Mouse (Mus musculus) heart, embryonic 12.5 days (tissue): ENCODE measurements around the gene Mis12. TPM values are rescaled to one million over a fixed set of nuclear protein-coding genes. Genes with fewer than 3 reads are reported as not detected.

Experiments
- ATAC-seq: fragments of 200-750 bp; cut with Nextera tagmentation; 2 replicates; pipeline ENCODE4 v1.8.0; 2017; ENCODE audit warnings: moderate TSS enrichment, moderate library complexity; ENCODE audit not compliant: insufficient number of reproducible peaks, low FRiP score
- H3K27ac ChIP-seq: fragments of 300-500 bp; sonication (generic); 2 replicates; pipeline ENCODE4 v1.5.1; 2016; ENCODE audit warnings: mild to moderate bottlenecking, moderate library complexity; ENCODE audit not compliant: poor library complexity, severe bottlenecking
- H3K27me3 ChIP-seq: fragments of 300-500 bp; sonication (generic); replicated peaks from 2 replicates; pipeline ENCODE4 v1.6.1; 2016; ENCODE audit warnings: mild to moderate bottlenecking, moderate library complexity
- H3K36me3 ChIP-seq: fragments of 300-500 bp; sonication (generic); 2 replicates; pipeline ENCODE4 v1.6.1; 2016; ENCODE audit warnings: mild to moderate bottlenecking, moderate library complexity
- H3K4me1 ChIP-seq: fragments of 300-500 bp; sonication (generic); replicated peaks from 2 replicates; pipeline ENCODE4 v1.6.1; 2016; ENCODE audit warnings: mild to moderate bottlenecking
- H3K4me2 ChIP-seq: fragments of 300-500 bp; sonication (generic); 2 replicates; pipeline ENCODE4 v1.6.1; 2016; ENCODE audit warnings: mild to moderate bottlenecking, moderate library complexity
- H3K4me3 ChIP-seq: fragments of 300-500 bp; sonication (generic); 2 replicates; pipeline ENCODE4 v1.5.1; 2016; ENCODE audit warnings: mild to moderate bottlenecking
- H3K9ac ChIP-seq: fragments of 300-500 bp; sonication (generic); 2 replicates; pipeline ENCODE4 v1.6.1; 2016; ENCODE audit warnings: mild to moderate bottlenecking, moderate library complexity
- H3K9me3 ChIP-seq: fragments of 300-500 bp; sonication (generic); replicated peaks from 2 replicates; pipeline ENCODE4 v1.6.1; 2016; ENCODE audit warnings: mild to moderate bottlenecking, moderate library complexity
- WGBS: fragments of 180-500 bp; shearing (Covaris S2); methylation state at CpG from one replicate; pipeline ENCODE4 v1.1.7; 2016; 5-methylcytosine and 5-hydroxymethylcytosine counted together
- polyA plus RNA-seq: library from polyadenylated mRNA; unstranded; fragments of >200 nt; fragmentation: Nextera tagmentation; extraction: Ambion mirVana; gene quantifications from 2 replicates; pipeline ENCODE4 v1.2.1, GENCODE M21; 2016

Gene Mis12
- 25.5 and 27.3 TPM in 2 replicates for polyA plus RNA-seq

GRCm38 (mm10) chr11:71019201-71020068, at the start of gene Mis12, which contains the start of gene Derl2:
Gene Mis12 (plus strand): TSS chr11:71019611.
Gene Derl2 (minus strand): TSS chr11:71019841.
- H3K27me3 ChIP-seq, result no peaks in the 10 kb centered on the region
- H3K4me2 ChIP-seq, result peak within 1 kb of the TSS; percentile 88
- WGBS, result under 1% methylated on average over 71 of the region's 71 CpGs
- H3K27ac ChIP-seq, result peak within 1 kb of the TSS; percentile 89
- H3K9me3 ChIP-seq, result no peaks in the 10 kb centered on the region
- peaks cover 24% of the 10 kb centered on the region for H3K4me1 ChIP-seq
- peaks cover 16% of the 10 kb centered on the region for H3K36me3 ChIP-seq
- ATAC-seq, result peak; percentile 100
- H3K4me3 ChIP-seq, result peak within 1 kb of the TSS; percentile 89
- peak within 1 kb of the TSS; percentile 87 for H3K9ac ChIP-seq

- Histone ChIP-seq H3K4me1 (peaks cover 8% of the 10 kb centered on the region), H3K4me2 (peak within 1 kb of the TSS; percentile 88), H3K9me3 (no peaks in the 10 kb centered on the region), H3K4me3 (peak within 1 kb of the TSS; percentile 95), H3K9ac (peak within 1 kb of the TSS; percentile 97), H3K36me3 (peaks cover 45% of the 10 kb centered on the region), H3K27me3 (no peaks in the 10 kb centered on the region), H3K27ac (peak within 1 kb of the TSS; percentile 90)
- peak; percentile 97 for ATAC-seq
- WGBS, result 0% methylated on average over 43 of the region's 43 CpGs
Observed at GRCm38 (mm10) chr11:70969821-70970559, 49.4 kb upstream of the Mis12 start, which contains the start of the genes Nup88 and Rpain. Gene Nup88 (minus strand): TSS chr11:70969973. Gene Rpain (plus strand): TSS chr11:70970213.

GRCm38 (mm10) chr11:70970560-70971540, 48.6 kb upstream of the Mis12 start:
- WGBS, result 15% methylated on average over 24 of the region's 24 CpGs
- H3K27me3 ChIP-seq, result no peaks in the 10 kb centered on the region

GRCm38 (mm10) chr11:70972586-70972985, 46.8 kb upstream of the Mis12 start:
- peaks cover 8% of the 10 kb centered on the region for H3K4me1 ChIP-seq
- H3K27me3 ChIP-seq, result no peaks in the 10 kb centered on the region
- H3K27ac ChIP-seq, result no peak overlapping the region
- WGBS, result 76% methylated on average over 1 of the region's 1 CpGs
- no peak overlapping the region for H3K4me2 ChIP-seq
- no peak overlapping the region for H3K4me3 ChIP-seq
- no peaks in the 10 kb centered on the region for H3K9me3 ChIP-seq
- no peak for ATAC-seq
- H3K36me3 ChIP-seq, result peaks cover 51% of the 10 kb centered on the region
- H3K9ac ChIP-seq, result no peak overlapping the region

More at GRCm38 (mm10) chr11:70970560-70971540, 48.6 kb upstream of the Mis12 start:
- peak overlapping the region; percentile 74 for H3K9ac ChIP-seq
- peaks cover 8% of the 10 kb centered on the region for H3K4me1 ChIP-seq
- H3K4me2 ChIP-seq, result peak overlapping the region; percentile 80
- ATAC-seq, result peak; percentile 30
- peak overlapping the region; percentile 90 for H3K27ac ChIP-seq
- peak overlapping the region; percentile 95 for H3K4me3 ChIP-seq
- no peaks in the 10 kb centered on the region for H3K9me3 ChIP-seq
- peaks cover 45% of the 10 kb centered on the region for H3K36me3 ChIP-seq

- no peaks in the 10 kb centered on the region for H3K27me3 ChIP-seq
- no peak for ATAC-seq
- H3K36me3 ChIP-seq, result peaks cover 63% of the 10 kb centered on the region
- no peak overlapping the region for H3K9ac ChIP-seq
- 79% methylated on average over 4 of the region's 4 CpGs for WGBS
- no peaks in the 10 kb centered on the region for H3K4me1 ChIP-seq
- H3K4me3 ChIP-seq, result no peak overlapping the region
- H3K9me3 ChIP-seq, result no peaks in the 10 kb centered on the region
- no peak overlapping the region for H3K4me2 ChIP-seq
- no peak overlapping the region for H3K27ac ChIP-seq
Observed at GRCm38 (mm10) chr11:70973947-70974346, 45.5 kb upstream of the Mis12 start.

- Histone ChIP-seq H3K4me2 (no peak overlapping the region), H3K9ac (no peak overlapping the region), H3K4me3 (no peak overlapping the region), H3K9me3 (no peaks in the 10 kb centered on the region), H3K27ac (no peak overlapping the region), H3K36me3 (peaks cover 76% of the 10 kb centered on the region), H3K4me1 (no peaks in the 10 kb centered on the region), H3K27me3 (no peaks in the 10 kb centered on the region)
- WGBS, result 78% methylated on average over 2 of the region's 2 CpGs
- ATAC-seq, result no peak
Observed at GRCm38 (mm10) chr11:70975193-70975592, 44.2 kb upstream of the Mis12 start.

GRCm38 (mm10) chr11:70977293-70977692, 42.1 kb upstream of the Mis12 start:
- H3K9ac ChIP-seq, result no peak overlapping the region
- H3K4me1 ChIP-seq, result peaks cover 12% of the 10 kb centered on the region
- no peaks in the 10 kb centered on the region for H3K9me3 ChIP-seq
- peaks cover 84% of the 10 kb centered on the region for H3K36me3 ChIP-seq
- H3K27me3 ChIP-seq, result no peaks in the 10 kb centered on the region
- no peak overlapping the region for H3K4me3 ChIP-seq
- ATAC-seq, result no peak
- WGBS, result 83% methylated on average over 6 of the region's 6 CpGs
- H3K4me2 ChIP-seq, result no peak overlapping the region
- H3K27ac ChIP-seq, result no peak overlapping the region

- Histone ChIP-seq H3K9me3 (no peaks in the 10 kb centered on the region), H3K27me3 (no peaks in the 10 kb centered on the region), H3K4me2 (no peak overlapping the region), H3K36me3 (peaks cover 69% of the 10 kb centered on the region), H3K9ac (no peak overlapping the region), H3K4me1 (peaks cover 12% of the 10 kb centered on the region), H3K27ac (no peak overlapping the region), H3K4me3 (no peak overlapping the region)
- WGBS, result 90% methylated on average over 6 of the region's 6 CpGs
- ATAC-seq, result no peak
Observed at GRCm38 (mm10) chr11:70980232-70980631, 39.2 kb upstream of the Mis12 start.

GRCm38 (mm10) chr11:70980751-70981510, 38.5 kb upstream of the Mis12 start:
- no peaks in the 10 kb centered on the region for H3K27me3 ChIP-seq
- peaks cover 69% of the 10 kb centered on the region for H3K36me3 ChIP-seq
- H3K4me2 ChIP-seq, result 0 out of 2 replicates have a peak overlapping the region, but pooled peaks have one; percentile 78
- H3K4me3 ChIP-seq, result no peak overlapping the region
- H3K9me3 ChIP-seq, result no peaks in the 10 kb centered on the region
- WGBS, result 86% methylated on average over 14 of the region's 14 CpGs
- no peak overlapping the region for H3K27ac ChIP-seq
- H3K9ac ChIP-seq, result no peak overlapping the region
- peaks cover 12% of the 10 kb centered on the region for H3K4me1 ChIP-seq
- ATAC-seq, result no peak

GRCm38 (mm10) chr11:70982030-70982429, 37.4 kb upstream of the Mis12 start:
- H3K27me3 ChIP-seq, result no peaks in the 10 kb centered on the region
- H3K9ac ChIP-seq, result peak overlapping the region; percentile 96
- H3K4me2 ChIP-seq, result peak overlapping the region; percentile 78
- H3K36me3 ChIP-seq, result peaks cover 69% of the 10 kb centered on the region
- peaks cover 12% of the 10 kb centered on the region for H3K4me1 ChIP-seq
- ATAC-seq, result no peak
- WGBS, result 6% methylated on average over 12 of the region's 12 CpGs
- H3K4me3 ChIP-seq, result peak overlapping the region; percentile 97
- no peaks in the 10 kb centered on the region for H3K9me3 ChIP-seq
- H3K27ac ChIP-seq, result no peak overlapping the region
